Mouse (Mus musculus) midbrain, embryonic 13.5 days (tissue): ENCODE results near the gene Bcs1l. TPM values are rescaled to one million over a fixed set of nuclear protein-coding genes. Genes with fewer than 3 reads are reported as not detected.

Experiments used
- ATAC-seq: fragments of 200-750 bp; cut with Nextera tagmentation; 2 replicates; pipeline ENCODE4 v1.8.0; 2017; ENCODE audit warnings: mild to moderate bottlenecking, moderate TSS enrichment, moderate library complexity
- H3K27ac ChIP-seq: fragments of 300-500 bp; sonication (generic); 2 replicates; pipeline ENCODE4 v1.5.1; 2015; ENCODE audit warnings: inconsistent platforms, mild to moderate bottlenecking, moderate library complexity
- H3K27me3 ChIP-seq: fragments of 300-500 bp; sonication (generic); 2 replicates; pipeline ENCODE4 v1.6.1; 2015; ENCODE audit warnings: mild to moderate bottlenecking, inconsistent platforms
- H3K36me3 ChIP-seq: fragments of 300-500 bp; sonication (generic); 2 replicates; pipeline ENCODE4 v1.6.1; 2015; ENCODE audit warnings: mild to moderate bottlenecking, inconsistent platforms
- H3K4me1 ChIP-seq: fragments of 300-500 bp; sonication (generic); replicated peaks from 2 replicates; pipeline ENCODE4 v1.6.1; 2015; ENCODE audit warnings: inconsistent platforms
- H3K4me2 ChIP-seq: fragments of 300-500 bp; sonication (generic); replicated peaks from 2 replicates; pipeline ENCODE4 v1.6.1; 2015; ENCODE audit warnings: moderate library complexity, mild to moderate bottlenecking, inconsistent platforms
- H3K4me3 ChIP-seq: fragments of 300-500 bp; sonication (generic); replicated peaks from 2 replicates; pipeline ENCODE4 v1.5.1; 2015; ENCODE audit warnings: mild to moderate bottlenecking, inconsistent platforms
- H3K9ac ChIP-seq: fragments of 300-500 bp; sonication (generic); replicated peaks from 2 replicates; pipeline ENCODE4 v1.6.1; 2015; ENCODE audit warnings: mild to moderate bottlenecking, inconsistent platforms
- H3K9me3 ChIP-seq: fragments of 300-500 bp; sonication (generic); 2 replicates; pipeline ENCODE4 v1.6.1; 2016; ENCODE audit warnings: mild to moderate bottlenecking, inconsistent platforms
- WGBS: fragments of 180-500 bp; shearing (Covaris S2); methylation state at CpG from one replicate; pipeline ENCODE4 v1.1.7; 2015; 5-methylcytosine and 5-hydroxymethylcytosine counted together
- microRNA-seq: library from miRNA; unstranded; fragments of <30 nt; microRNA quantifications from one replicate; pipeline ENCODE4, GENCODE M21; 2016
- polyA plus RNA-seq: library from polyadenylated mRNA; unstranded; fragments of >200 nt; fragmentation: Nextera tagmentation; extraction: Ambion mirVana; gene quantifications from 2 replicates; pipeline ENCODE4 v1.2.1, GENCODE M21; 2015

Bcs1l gene
- polyA plus RNA-seq, 1 experiment from 2014 or later, result 24.4 TPM

DNA sequence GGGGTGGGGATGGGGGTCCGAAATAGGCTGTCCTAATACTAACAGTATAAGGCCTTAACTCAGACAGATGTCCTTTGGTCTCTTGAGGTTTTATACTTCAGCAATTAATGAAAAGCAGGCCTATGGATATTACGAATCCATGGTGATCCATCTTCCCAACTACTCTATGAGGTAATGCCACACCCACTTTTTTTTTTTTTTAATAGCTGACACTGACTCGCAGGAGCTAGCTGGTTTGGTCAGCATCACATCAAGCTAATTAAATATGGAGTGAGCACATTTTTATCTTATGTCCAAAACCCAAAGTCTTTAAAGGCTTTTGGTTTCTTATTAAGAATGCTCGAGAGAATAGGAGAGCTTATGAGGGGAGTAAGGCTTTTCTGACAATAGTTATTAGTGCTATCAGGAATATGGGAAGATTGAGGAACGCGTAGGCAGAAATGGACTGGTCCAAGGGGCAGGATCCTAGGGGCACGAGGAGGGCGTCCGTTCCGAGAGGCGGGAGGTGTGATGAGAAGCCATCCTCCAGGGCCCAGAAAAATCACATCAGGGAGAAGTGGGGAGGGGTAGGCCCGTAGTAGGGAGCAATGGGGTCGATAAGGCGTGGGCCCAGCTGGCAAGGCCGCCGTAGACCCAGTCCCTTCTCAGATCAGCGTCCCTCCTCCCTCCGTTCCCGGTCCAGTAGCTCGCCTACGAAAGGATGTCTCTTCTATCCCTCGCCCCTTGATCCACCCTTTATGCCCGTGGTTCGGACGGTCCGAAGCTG, 12.6 kb downstream of the Bcs1l start:
- 0 out of 2 replicates have a peak overlapping the region, but pooled peaks have one; percentile 56 for H3K27ac ChIP-seq
- peak overlapping the region; percentile 75 for H3K4me2 ChIP-seq
- peaks cover 52% of the 10 kb centered on the region for H3K36me3 ChIP-seq
- 9% methylated on average over 26 of the region's 26 CpGs for WGBS
- peak overlapping the region; percentile 89 for H3K9ac ChIP-seq
- H3K4me3 ChIP-seq, result peak overlapping the region; percentile 94
- H3K27me3 ChIP-seq, result no peaks in the 10 kb centered on the region
- peak; percentile 82 for ATAC-seq
- peaks cover 20% of the 10 kb centered on the region for H3K4me1 ChIP-seq
- H3K9me3 ChIP-seq, result no peaks in the 10 kb centered on the region

GRCm38 (mm10) chr1:74601267-74601962, 13.3 kb downstream of the Bcs1l start, which contains the start of the genes Rnf25 and Stk36:
TSS of gene Rnf25 (minus strand) at chr1:74601397.
TSS of gene Stk36 (plus strand) at chr1:74601445.
- H3K4me3 ChIP-seq, result peak within 1 kb of the TSS; percentile 94
- peaks cover 48% of the 10 kb centered on the region for H3K36me3 ChIP-seq
- 8% methylated on average over 25 of the region's 25 CpGs for WGBS

GRCm38 (mm10) chr1:74624183-74624582, 36.1 kb downstream of the Bcs1l start:
- 100% methylated on average over 1 of the region's 1 CpGs for WGBS
- Histone ChIP-seq H3K4me1 (no peaks in the 10 kb centered on the region), H3K9me3 (no peaks in the 10 kb centered on the region), H3K27me3 (no peaks in the 10 kb centered on the region), H3K4me2 (no peak overlapping the region), H3K4me3 (no peak overlapping the region), H3K9ac (no peak overlapping the region), H3K27ac (no peak overlapping the region), H3K36me3 (peaks cover 71% of the 10 kb centered on the region)
- no peak for ATAC-seq

More at GRCm38 (mm10) chr1:74601267-74601962, 13.3 kb downstream of the Bcs1l start, which contains the start of the genes Rnf25 and Stk36:
- Histone ChIP-seq H3K4me2 (peak within 1 kb of the TSS; percentile 75), H3K4me1 (peaks cover 20% of the 10 kb centered on the region), H3K9me3 (no peaks in the 10 kb centered on the region), H3K9ac (peak within 1 kb of the TSS; percentile 89), H3K27ac (0 out of 2 replicates have a peak within 1 kb of the TSS, but pooled peaks have one; percentile 56), H3K27me3 (no peaks in the 10 kb centered on the region)
- peak; percentile 94 for ATAC-seq

- no peak overlapping the region for H3K4me2 ChIP-seq
- no peak overlapping the region for H3K4me3 ChIP-seq
- no peaks in the 10 kb centered on the region for H3K9me3 ChIP-seq
- H3K36me3 ChIP-seq, result peaks cover 76% of the 10 kb centered on the region
- no peak for ATAC-seq
- 92% methylated on average over 4 of the region's 4 CpGs for WGBS
- no peaks in the 10 kb centered on the region for H3K27me3 ChIP-seq
- no peak overlapping the region for H3K9ac ChIP-seq
- no peak overlapping the region for H3K27ac ChIP-seq
- H3K4me1 ChIP-seq, result no peaks in the 10 kb centered on the region
Measured at GRCm38 (mm10) chr1:74626076-74626475, 38.0 kb downstream of the Bcs1l start.

GRCm38 (mm10) chr1:74628001-74628400, 39.9 kb downstream of the Bcs1l start:
- no peaks in the 10 kb centered on the region for H3K4me1 ChIP-seq
- H3K4me3 ChIP-seq, result no peak overlapping the region
- H3K36me3 ChIP-seq, result peaks cover 66% of the 10 kb centered on the region
- no peak for ATAC-seq
- 42% methylated on average over 7 of the region's 7 CpGs for WGBS
- no peaks in the 10 kb centered on the region for H3K27me3 ChIP-seq
- H3K27ac ChIP-seq, result no peak overlapping the region
- no peaks in the 10 kb centered on the region for H3K9me3 ChIP-seq
- no peak overlapping the region for H3K9ac ChIP-seq
- H3K4me2 ChIP-seq, result no peak overlapping the region

DNA sequence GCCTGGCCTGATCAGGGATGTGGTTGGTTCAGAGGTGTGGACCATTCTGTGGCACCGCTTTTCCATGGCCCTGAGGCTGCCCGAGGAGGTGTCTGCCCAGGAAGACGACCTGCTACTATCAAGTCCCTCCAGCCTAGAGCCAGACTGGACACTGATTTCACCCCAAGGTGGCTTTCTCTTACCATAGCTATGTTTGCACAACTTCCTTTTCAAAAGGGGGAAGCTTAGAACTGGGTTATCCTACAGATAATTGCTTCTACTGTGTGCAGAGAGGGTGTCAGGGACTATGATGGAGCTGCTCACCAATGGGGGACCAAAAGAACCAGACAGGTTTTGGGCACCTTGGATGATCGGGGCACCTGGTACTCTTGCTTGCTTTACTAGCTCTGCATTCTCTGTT, 44.6 kb downstream of the Bcs1l start:
- H3K36me3 ChIP-seq, result peaks cover 59% of the 10 kb centered on the region
- H3K27ac ChIP-seq, result no peak overlapping the region
- ATAC-seq, result no peak
- no peaks in the 10 kb centered on the region for H3K4me1 ChIP-seq
- H3K4me3 ChIP-seq, result no peak overlapping the region
- no peak overlapping the region for H3K9ac ChIP-seq
- no peaks in the 10 kb centered on the region for H3K9me3 ChIP-seq
- WGBS, result 90% methylated on average over 4 of the region's 4 CpGs
- H3K27me3 ChIP-seq, result no peaks in the 10 kb centered on the region
- no peak overlapping the region for H3K4me2 ChIP-seq

Small RNA genes within 50 kb of the gene (microRNA-seq; reads per million reads assigned to microRNA genes)
- not detected for gene Gm25035

Other genes starting within 250 kb of the Bcs1l start
- gene Catip, start 226.2 kb upstream of the Bcs1l start, polyA plus RNA-seq, result 0.41 and 0.62 TPM in 2 replicates
- gene Slc11a1, start 213.1 kb upstream of the Bcs1l start, polyA plus RNA-seq, result 0.94 and 2.9 TPM in 2 replicates
- 17.2 and 18.6 TPM in 2 replicates for gene Ctdsp1, start 196.8 kb upstream of the Bcs1l start, polyA plus RNA-seq
- gene Vil1, start 178.9 kb upstream of the Bcs1l start, polyA plus RNA-seq, result 0.20 and 0.30 TPM in 2 replicates
- gene Cnot9, start 82.2 kb upstream of the Bcs1l start, polyA plus RNA-seq, result 57.7 and 58.3 TPM in 2 replicates
- gene Plcd4, start 45.4 kb upstream of the Bcs1l start, polyA plus RNA-seq, result 2.2 and 2.9 TPM in 2 replicates
- 32.2 and 33.4 TPM in 2 replicates for gene Usp37, start 44.0 kb upstream of the Bcs1l start, polyA plus RNA-seq
- gene Zfp142, start within 50 bp of the Bcs1l start, polyA plus RNA-seq, result 7.9 and 9.0 TPM in 2 replicates
- 42.9 and 49.3 TPM in 2 replicates for gene Rnf25, start 13.1 kb downstream of the Bcs1l start, polyA plus RNA-seq
- 25.8 and 26.4 TPM in 2 replicates for gene Stk36, start 13.2 kb downstream of the Bcs1l start, polyA plus RNA-seq
- 16.0 and 18.2 TPM in 2 replicates for gene Ttll4, start 73.5 kb downstream of the Bcs1l start, polyA plus RNA-seq
- gene Cyp27a1, start 125.3 kb downstream of the Bcs1l start, polyA plus RNA-seq, result 2.9 and 3.3 TPM in 2 replicates
- gene Prkag3, start 160.9 kb downstream of the Bcs1l start, polyA plus RNA-seq, result 0.08 TPM in 1 of 2 replicates, not detected in the other
- gene Wnt6, start 183.6 kb downstream of the Bcs1l start, polyA plus RNA-seq, result 2.4 and 2.5 TPM in 2 replicates
- 0.35 and 0.45 TPM in 2 replicates for gene Wnt10a, start 203.2 kb downstream of the Bcs1l start, polyA plus RNA-seq